Mouse (Mus musculus) hindbrain, embryonic 12.5 days (tissue): ENCODE data around the gene Atp6v1g3. TPM values are rescaled to one million over a fixed set of nuclear protein-coding genes. Genes with fewer than 3 reads are reported as not detected.

Experiments used
- ATAC-seq: fragments of 200-750 bp; cut with Nextera tagmentation; 2 replicates; pipeline ENCODE4 v1.8.0; 2017; ENCODE audit warnings: moderate TSS enrichment; ENCODE audit not compliant: low FRiP score
- H3K27ac ChIP-seq: fragments of 300-500 bp; sonication (generic); 2 replicates; pipeline ENCODE4 v1.5.1; 2016; ENCODE audit warnings: mild to moderate bottlenecking
- H3K27me3 ChIP-seq: fragments of 300-500 bp; sonication (generic); 2 replicates; pipeline ENCODE4 v1.6.1; 2016; ENCODE audit warnings: mild to moderate bottlenecking
- H3K36me3 ChIP-seq: fragments of 300-500 bp; sonication (generic); 2 replicates; pipeline ENCODE4 v1.6.1; 2016; ENCODE audit warnings: mild to moderate bottlenecking
- H3K4me1 ChIP-seq: fragments of 300-500 bp; sonication (generic); 2 replicates; pipeline ENCODE4 v1.6.1; 2016
- H3K4me2 ChIP-seq: fragments of 300-500 bp; sonication (generic); replicated peaks from 2 replicates; pipeline ENCODE4 v1.6.1; 2016; ENCODE audit warnings: mild to moderate bottlenecking
- H3K4me3 ChIP-seq: fragments of 300-500 bp; sonication (generic); 2 replicates; pipeline ENCODE4 v1.5.1; 2016; ENCODE audit warnings: mild to moderate bottlenecking
- H3K9ac ChIP-seq: fragments of 300-500 bp; sonication (generic); 2 replicates; pipeline ENCODE4 v1.6.1; 2016; ENCODE audit warnings: mild to moderate bottlenecking, moderate library complexity
- H3K9me3 ChIP-seq: fragments of 300-500 bp; sonication (generic); replicated peaks from 2 replicates; pipeline ENCODE4 v1.6.1; 2016; ENCODE audit warnings: mild to moderate bottlenecking
- WGBS: fragments of 180-500 bp; shearing (Covaris S2); methylation state at CpG from one replicate; pipeline ENCODE4 v1.1.7; 2016; 5-methylcytosine and 5-hydroxymethylcytosine counted together
- polyA plus RNA-seq: library from polyadenylated mRNA; unstranded; fragments of >200 nt; fragmentation: Nextera tagmentation; extraction: Ambion mirVana; gene quantifications from 2 replicates; pipeline ENCODE4 v1.2.1, GENCODE M21; 2016

The Atp6v1g3 gene
- not detected in 2 replicates for polyA plus RNA-seq

- Histone ChIP-seq H3K27ac (no peak within 1 kb of the TSS), H3K4me3 (no peak within 1 kb of the TSS), H3K9ac (no peak within 1 kb of the TSS), H3K4me2 (no peak within 1 kb of the TSS), H3K27me3 (no peaks in the 10 kb centered on the region), H3K36me3 (no peaks in the 10 kb centered on the region), H3K9me3 (no peaks in the 10 kb centered on the region), H3K4me1 (no peaks in the 10 kb centered on the region)
- WGBS: 90% methylated on average over 2 of the region's 2 CpGs
- ATAC-seq: no peak
Measured at GRCm38 (mm10) chr1:138273438-138273837, at the start of gene Atp6v1g3. Gene Atp6v1g3 (plus strand): TSS chr1:138273738.

- Histone ChIP-seq H3K4me3 (no peak overlapping the region), H3K4me2 (no peak overlapping the region), H3K4me1 (no peaks in the 10 kb centered on the region), H3K9me3 (no peaks in the 10 kb centered on the region; the same call in 1 of the 2 replicates), H3K27ac (no peak overlapping the region), H3K27me3 (no peaks in the 10 kb centered on the region), H3K9ac (no peak overlapping the region), H3K36me3 (no peaks in the 10 kb centered on the region)
- ATAC-seq: no peak
Measured at GRCm38 (mm10) chr1:138233051-138233450, 40.5 kb upstream of the Atp6v1g3 start.

GRCm38 (mm10) chr1:138237252-138237651 is 36.3 kb upstream of the Atp6v1g3 start:
- no peak overlapping the region for H3K27ac ChIP-seq
- no peak for ATAC-seq
- WGBS: 93% methylated on average over 2 of the region's 2 CpGs
- no peak overlapping the region for H3K4me3 ChIP-seq
- H3K9ac ChIP-seq: no peak overlapping the region
- no peaks in the 10 kb centered on the region for H3K27me3 ChIP-seq
- H3K4me1 ChIP-seq: no peaks in the 10 kb centered on the region
- no peak overlapping the region for H3K4me2 ChIP-seq
- no peaks in the 10 kb centered on the region; the same call in 1 of the 2 replicates for H3K9me3 ChIP-seq
- H3K36me3 ChIP-seq: no peaks in the 10 kb centered on the region

GRCm38 (mm10) chr1:138243947-138244346 is 29.6 kb upstream of the Atp6v1g3 start:
- H3K36me3 ChIP-seq: no peaks in the 10 kb centered on the region
- no peaks in the 10 kb centered on the region for H3K9me3 ChIP-seq
- no peak overlapping the region for H3K9ac ChIP-seq
- H3K4me2 ChIP-seq: no peak overlapping the region
- no peak overlapping the region for H3K27ac ChIP-seq
- H3K4me3 ChIP-seq: no peak overlapping the region
- H3K4me1 ChIP-seq: peaks cover 2% of the 10 kb centered on the region; the same call in 1 of the 2 replicates
- 72% methylated on average over 5 of the region's 5 CpGs for WGBS
- no peaks in the 10 kb centered on the region for H3K27me3 ChIP-seq
- no peak for ATAC-seq

GRCm38 (mm10) chr1:138244485-138244884 is 29.1 kb upstream of the Atp6v1g3 start:
- H3K27ac ChIP-seq: no peak overlapping the region
- ATAC-seq: no peak
- no peaks in the 10 kb centered on the region for H3K9me3 ChIP-seq
- no peak overlapping the region for H3K9ac ChIP-seq
- H3K27me3 ChIP-seq: no peaks in the 10 kb centered on the region
- WGBS: 67% methylated on average over 7 of the region's 7 CpGs
- no peak overlapping the region for H3K4me3 ChIP-seq
- H3K36me3 ChIP-seq: no peaks in the 10 kb centered on the region
- H3K4me1 ChIP-seq: peaks cover 2% of the 10 kb centered on the region; the same call in 1 of the 2 replicates
- H3K4me2 ChIP-seq: no peak overlapping the region

GRCm38 (mm10) chr1:138245103-138245502 is 28.4 kb upstream of the Atp6v1g3 start:
- no peak overlapping the region for H3K4me2 ChIP-seq
- no peaks in the 10 kb centered on the region for H3K9me3 ChIP-seq
- no peak for ATAC-seq
- H3K36me3 ChIP-seq: no peaks in the 10 kb centered on the region
- H3K4me1 ChIP-seq: peaks cover 2% of the 10 kb centered on the region; the same call in 1 of the 2 replicates
- 84% methylated on average over 4 of the region's 4 CpGs for WGBS
- no peaks in the 10 kb centered on the region for H3K27me3 ChIP-seq
- H3K9ac ChIP-seq: no peak overlapping the region
- no peak overlapping the region for H3K4me3 ChIP-seq
- H3K27ac ChIP-seq: no peak overlapping the region

GRCm38 (mm10) chr1:138245533-138245932 is 28.0 kb upstream of the Atp6v1g3 start:
- H3K27me3 ChIP-seq: no peaks in the 10 kb centered on the region
- WGBS: 81% methylated on average over 3 of the region's 3 CpGs
- no peak overlapping the region for H3K27ac ChIP-seq
- H3K36me3 ChIP-seq: no peaks in the 10 kb centered on the region
- no peak overlapping the region for H3K4me2 ChIP-seq
- H3K9me3 ChIP-seq: no peaks in the 10 kb centered on the region
- peaks cover 2% of the 10 kb centered on the region; the same call in 1 of the 2 replicates for H3K4me1 ChIP-seq
- no peak for ATAC-seq
- no peak overlapping the region for H3K4me3 ChIP-seq
- no peak overlapping the region for H3K9ac ChIP-seq

GRCm38 (mm10) chr1:138246438-138247164 is 26.9 kb upstream of the Atp6v1g3 start:
- H3K4me1 ChIP-seq: peaks cover 2% of the 10 kb centered on the region; the same call in 1 of the 2 replicates
- 66% methylated on average over 7 of the region's 7 CpGs for WGBS
- H3K9me3 ChIP-seq: no peaks in the 10 kb centered on the region
- H3K36me3 ChIP-seq: no peaks in the 10 kb centered on the region
- H3K4me2 ChIP-seq: no peak overlapping the region
- no peak overlapping the region for H3K9ac ChIP-seq
- H3K27ac ChIP-seq: no peak overlapping the region
- no peak overlapping the region for H3K4me3 ChIP-seq
- ATAC-seq: peak; percentile 95
- H3K27me3 ChIP-seq: no peaks in the 10 kb centered on the region

GRCm38 (mm10) chr1:138247699-138248483 is 25.6 kb upstream of the Atp6v1g3 start:
- Histone ChIP-seq H3K4me2 (no peak overlapping the region), H3K27ac (no peak overlapping the region), H3K4me3 (no peak overlapping the region), H3K27me3 (no peaks in the 10 kb centered on the region), H3K4me1 (peaks cover 2% of the 10 kb centered on the region; the same call in 1 of the 2 replicates), H3K9me3 (no peaks in the 10 kb centered on the region), H3K9ac (no peak overlapping the region), H3K36me3 (no peaks in the 10 kb centered on the region)
- no peak for ATAC-seq
- WGBS: 85% methylated on average over 8 of the region's 8 CpGs

- no peak for ATAC-seq
- Histone ChIP-seq H3K9ac (no peak overlapping the region), H3K27ac (no peak overlapping the region), H3K36me3 (no peaks in the 10 kb centered on the region), H3K4me2 (no peak overlapping the region), H3K27me3 (no peaks in the 10 kb centered on the region), H3K4me3 (no peak overlapping the region), H3K4me1 (peaks cover 2% of the 10 kb centered on the region; the same call in 1 of the 2 replicates), H3K9me3 (no peaks in the 10 kb centered on the region)
- 90% methylated on average over 2 of the region's 2 CpGs for WGBS
Measured at GRCm38 (mm10) chr1:138248770-138249169, 24.8 kb upstream of the Atp6v1g3 start.

- H3K9me3 ChIP-seq: no peaks in the 10 kb centered on the region
- H3K9ac ChIP-seq: no peak overlapping the region
- no peak for ATAC-seq
- H3K4me1 ChIP-seq: peaks cover 2% of the 10 kb centered on the region; the same call in 1 of the 2 replicates
- no peak overlapping the region for H3K4me3 ChIP-seq
- no peak overlapping the region for H3K4me2 ChIP-seq
- no peaks in the 10 kb centered on the region for H3K36me3 ChIP-seq
- 66% methylated on average over 2 of the region's 2 CpGs for WGBS
- H3K27me3 ChIP-seq: no peaks in the 10 kb centered on the region
- no peak overlapping the region for H3K27ac ChIP-seq
Measured at GRCm38 (mm10) chr1:138250951-138251350, 22.6 kb upstream of the Atp6v1g3 start.

- 88% methylated on average over 4 of the region's 4 CpGs for WGBS
Measured at GRCm38 (mm10) chr1:138256172-138256789, 17.3 kb upstream of the Atp6v1g3 start.

More at GRCm38 (mm10) chr1:138256172-138256789, 17.3 kb upstream of the Atp6v1g3 start:
- no peaks in the 10 kb centered on the region for H3K36me3 ChIP-seq
- no peak for ATAC-seq
- H3K27me3 ChIP-seq: no peaks in the 10 kb centered on the region
- no peak overlapping the region for H3K4me3 ChIP-seq
- no peaks in the 10 kb centered on the region for H3K9me3 ChIP-seq
- no peak overlapping the region for H3K4me2 ChIP-seq
- H3K9ac ChIP-seq: no peak overlapping the region
- no peaks in the 10 kb centered on the region for H3K4me1 ChIP-seq
- no peak overlapping the region for H3K27ac ChIP-seq
